Mouse (Mus musculus) bone marrow macrophage, adult 2 months (primary cell): ENCODE results near the gene Hmbs.

Experiments
- CTCF ChIP-seq: IDR thresholded peaks from 2 replicates; pipeline ENCODE4 v1.5.1; 2012; ENCODE audit warnings: low read depth, mild to moderate bottlenecking, low read length, moderate library complexity
- POLR2A ChIP-seq: IDR thresholded peaks from 2 replicates; pipeline ENCODE4 v1.6.1; 2012; ENCODE audit warnings: mild to moderate bottlenecking, low read depth, low read length, borderline replicate concordance

GRCm38 (mm10) chr9:44336964-44337363, 7.1 kb downstream of the Hmbs start:
- TF ChIP-seq POLR2A, result no peak
- TF ChIP-seq CTCF, result no peak
